Mouse (Mus musculus): ENCODE data around the gene Nrgn.

DNA sequence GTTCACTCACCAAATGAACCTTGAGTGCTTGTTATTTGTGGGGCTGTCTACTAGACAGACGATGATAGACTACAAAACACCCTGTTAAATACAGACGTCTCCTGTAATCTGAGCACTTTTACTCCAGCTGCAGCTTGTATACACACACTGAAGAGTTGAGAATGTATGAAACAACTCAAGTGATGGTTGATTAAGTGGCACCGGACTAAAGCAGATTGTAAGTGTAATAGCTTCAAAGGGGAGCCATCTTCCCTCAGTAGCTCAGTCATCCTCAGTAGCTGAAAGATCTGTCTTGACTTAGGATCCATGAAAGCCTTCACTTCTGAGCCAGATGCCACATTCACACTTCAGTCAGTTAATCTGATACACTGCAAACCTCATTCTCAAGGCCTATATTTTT is 56.9 kb downstream of the Nrgn start:
- TF ChIP-seq CTCF (IDR thresholded peaks at IDR 0.05; ENCODE audit: insufficient read depth, low read length) (no peak), POLR2A (IDR thresholded peaks at IDR 0.05; ENCODE audit: borderline replicate concordance, extremely low read depth, low read depth, low read length) (no peak)

All from lung, adult 2 months (tissue).